Mouse (Mus musculus): Measurements from ENCODE around the gene Prep. TPM values are rescaled to one million over a fixed set of nuclear protein-coding genes. Genes with fewer than 3 reads are reported as not detected.
A peak's percentile ranks its signal among the peaks of the same experiment; 100 is the strongest.
"Not testable (repeated sequence)": the region's sequence is repeated elsewhere in the genome, so short reads cannot be mapped to it uniquely, and the experiment has no call there.

Gene Prep
- total and polyA plus RNA-seq, 2 experiments: 5.7 to 6.2 TPM

DNA sequence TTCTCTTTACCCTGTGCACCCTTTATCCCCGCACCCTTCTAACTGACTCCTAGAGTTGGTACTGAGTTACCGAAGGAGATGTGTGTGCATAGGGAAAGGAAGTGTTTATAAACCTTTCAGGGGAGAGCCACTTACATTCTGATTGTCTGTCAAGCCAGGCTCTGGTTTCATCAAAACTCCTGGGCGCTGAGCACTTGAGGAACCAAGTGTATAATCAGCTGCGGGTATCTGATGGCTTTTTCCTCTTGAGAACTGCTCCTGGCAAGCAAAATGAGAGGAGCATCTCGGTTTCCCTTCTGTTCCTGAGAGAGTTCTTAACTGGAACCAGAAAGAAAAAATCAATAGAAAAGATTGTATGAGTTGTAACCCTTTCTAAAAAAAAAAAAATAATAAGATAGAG, 10.3 kb downstream of the Prep start:
- Histone ChIP-seq H3K4me3 (ENCODE audit: insufficient read depth, low read depth, low read length) (no peak overlapping the region), H3K36me3 (ENCODE audit: control insufficient read depth, insufficient read depth, low read length) (peaks cover 1% of the 10 kb centered on the region; the same call in 1 of the 2 replicates), H3K27ac (replicated peaks; ENCODE audit: insufficient read depth, low read depth, low read length) (no peak overlapping the region), H3K9ac (ENCODE audit: low read depth, low read length) (no peak overlapping the region), H3K79me2 (ENCODE audit: control insufficient read depth, insufficient read depth, low read length) (peaks cover 15% of the 10 kb centered on the region; the same call in 1 of the 2 replicates), H3K4me1 (ENCODE audit: control insufficient read depth, insufficient read depth, low read length) (no peaks in the 10 kb centered on the region), H3K27me3 (ENCODE audit: control insufficient read depth, insufficient read depth, low read length) (no peaks in the 10 kb centered on the region)
- 84% methylated on average over 5 of the region's 5 CpGs for WGBS
- TF ChIP-seq POLR2A (IDR thresholded peaks at IDR 0.05; ENCODE audit: extremely low read depth, insufficient read depth, low read length) (no peak), CTCF (IDR thresholded peaks at IDR 0.05; ENCODE audit: low read depth, low read length) (no peak)
- no peak for DNase-seq (ENCODE audit: extremely low read depth, low read depth, low spot score)

- no peak overlapping the region for H3K27ac ChIP-seq (replicated peaks; ENCODE audit: insufficient read depth, low read depth, low read length)
- H3K4me3 ChIP-seq (ENCODE audit: insufficient read depth, low read depth, low read length): no peak overlapping the region
- peaks cover 12% of the 10 kb centered on the region; the same call in 1 of the 2 replicates for H3K79me2 ChIP-seq (ENCODE audit: control insufficient read depth, insufficient read depth, low read length)
- H3K36me3 ChIP-seq (ENCODE audit: control insufficient read depth, insufficient read depth, low read length): no peaks in the 10 kb centered on the region
- H3K27me3 ChIP-seq (ENCODE audit: control insufficient read depth, insufficient read depth, low read length): no peaks in the 10 kb centered on the region
- DNase-seq (ENCODE audit: extremely low read depth, low read depth, low spot score): no peak
- no peak overlapping the region for H3K9ac ChIP-seq (ENCODE audit: low read depth, low read length)
- TF ChIP-seq CTCF (IDR thresholded peaks at IDR 0.05; ENCODE audit: low read depth, low read length): no peak
- TF ChIP-seq POLR2A (IDR thresholded peaks at IDR 0.05; ENCODE audit: extremely low read depth, insufficient read depth, low read length): no peak
- H3K4me1 ChIP-seq (ENCODE audit: control insufficient read depth, insufficient read depth, low read length): no peaks in the 10 kb centered on the region
- WGBS: 84% methylated on average over 5 of the region's 5 CpGs
Observed at GRCm38 (mm10) chr10:45079756-45080155, 12.8 kb downstream of the Prep start.

DNA sequence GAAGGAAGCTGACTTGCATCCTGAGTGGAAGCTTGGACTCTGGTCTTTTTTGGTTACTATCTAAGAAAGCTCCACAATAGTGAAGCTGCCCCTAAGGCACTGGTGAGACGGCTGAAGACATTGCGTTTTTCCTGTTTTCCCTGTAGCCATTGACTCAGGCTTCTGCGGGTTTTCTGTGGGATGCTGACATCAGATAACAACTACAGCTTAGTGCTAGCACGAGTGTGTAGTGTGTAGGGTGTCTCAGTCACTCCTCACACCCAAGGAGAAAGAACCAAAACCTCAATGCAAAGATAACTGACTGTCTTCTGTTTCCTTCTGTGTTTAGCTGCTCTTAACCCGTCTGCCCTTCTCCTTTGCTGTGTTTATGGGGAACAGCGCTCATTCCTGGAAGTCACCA, 13.5 kb downstream of the Prep start:
- TF ChIP-seq POLR2A (IDR thresholded peaks at IDR 0.05; ENCODE audit: extremely low read depth, insufficient read depth, low read length) (no peak), CTCF (IDR thresholded peaks at IDR 0.05; ENCODE audit: low read depth, low read length) (no peak)
- H3K9ac ChIP-seq (ENCODE audit: low read depth, low read length): no peak overlapping the region
- no peaks in the 10 kb centered on the region for H3K36me3 ChIP-seq (ENCODE audit: control insufficient read depth, insufficient read depth, low read length)
- no peak overlapping the region for H3K4me3 ChIP-seq (ENCODE audit: insufficient read depth, low read depth, low read length)
- DNase-seq (ENCODE audit: extremely low read depth, low read depth, low spot score): no peak
- H3K27ac ChIP-seq (replicated peaks; ENCODE audit: insufficient read depth, low read depth, low read length): no peak overlapping the region
- no peaks in the 10 kb centered on the region for H3K4me1 ChIP-seq (ENCODE audit: control insufficient read depth, insufficient read depth, low read length)
- WGBS: 81% methylated on average over 6 of the region's 6 CpGs
- H3K79me2 ChIP-seq (ENCODE audit: control insufficient read depth, insufficient read depth, low read length): peaks cover 12% of the 10 kb centered on the region; the same call in 1 of the 2 replicates
- no peaks in the 10 kb centered on the region for H3K27me3 ChIP-seq (ENCODE audit: control insufficient read depth, insufficient read depth, low read length)

DNA sequence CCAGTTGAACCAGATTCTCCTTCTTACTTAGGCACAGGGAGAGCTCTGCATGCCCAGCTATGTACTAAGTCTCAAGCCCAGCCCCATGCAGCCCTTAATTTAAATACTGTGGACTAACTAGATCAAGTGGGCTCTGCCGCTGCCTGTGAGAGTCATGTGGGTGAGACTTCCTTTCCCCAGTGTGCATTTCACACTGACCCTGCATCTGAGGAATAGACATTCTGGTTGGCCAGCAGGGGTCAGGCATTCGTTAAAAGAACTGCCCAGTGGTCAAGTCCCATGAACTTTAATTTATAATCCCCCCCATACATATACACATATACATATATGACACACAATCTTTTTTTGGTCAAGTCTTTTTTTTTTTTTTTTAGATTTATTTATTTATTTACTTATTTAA, 15.7 kb downstream of the Prep start:
- Histone ChIP-seq H3K9ac (ENCODE audit: low read depth, low read length) (no peak overlapping the region), H3K27ac (replicated peaks; ENCODE audit: insufficient read depth, low read depth, low read length) (no peak overlapping the region), H3K4me3 (ENCODE audit: insufficient read depth, low read depth, low read length) (no peak overlapping the region), H3K4me1 (ENCODE audit: control insufficient read depth, insufficient read depth, low read length) (no peaks in the 10 kb centered on the region), H3K36me3 (ENCODE audit: control insufficient read depth, insufficient read depth, low read length) (no peaks in the 10 kb centered on the region), H3K27me3 (ENCODE audit: control insufficient read depth, insufficient read depth, low read length) (no peaks in the 10 kb centered on the region), H3K79me2 (ENCODE audit: control insufficient read depth, insufficient read depth, low read length) (peaks cover 25% of the 10 kb centered on the region; the same call in 1 of the 2 replicates)
- DNase-seq (ENCODE audit: extremely low read depth, low read depth, low spot score): no peak
- 70% methylated on average over 2 of the region's 2 CpGs for whole genome bisulfite sequencing
- TF ChIP-seq POLR2A (IDR thresholded peaks at IDR 0.05; ENCODE audit: extremely low read depth, insufficient read depth, low read length) (no peak), CTCF (IDR thresholded peaks at IDR 0.05; ENCODE audit: low read depth, low read length) (peak; percentile 23; the same call in 1 of the 2 replicates)

GRCm38 (mm10) chr10:45084002-45084401, 17.0 kb downstream of the Prep start:
- H3K4me3 ChIP-seq (ENCODE audit: insufficient read depth, low read depth, low read length); H3K36me3 ChIP-seq (ENCODE audit: control insufficient read depth, insufficient read depth, low read length); H3K27me3 ChIP-seq (ENCODE audit: control insufficient read depth, insufficient read depth, low read length); H3K4me1 ChIP-seq (ENCODE audit: control insufficient read depth, insufficient read depth, low read length); DNase-seq (ENCODE audit: extremely low read depth, low read depth, low spot score); H3K27ac ChIP-seq (replicated peaks; ENCODE audit: insufficient read depth, low read depth, low read length); H3K9ac ChIP-seq (ENCODE audit: low read depth, low read length): not testable (repeated sequence)
- H3K79me2 ChIP-seq (ENCODE audit: control insufficient read depth, insufficient read depth, low read length): peaks cover 26% of the 10 kb centered on the region; the same call in 1 of the 2 replicates
- 76% methylated on average over 7 of the region's 7 CpGs for WGBS

DNA sequence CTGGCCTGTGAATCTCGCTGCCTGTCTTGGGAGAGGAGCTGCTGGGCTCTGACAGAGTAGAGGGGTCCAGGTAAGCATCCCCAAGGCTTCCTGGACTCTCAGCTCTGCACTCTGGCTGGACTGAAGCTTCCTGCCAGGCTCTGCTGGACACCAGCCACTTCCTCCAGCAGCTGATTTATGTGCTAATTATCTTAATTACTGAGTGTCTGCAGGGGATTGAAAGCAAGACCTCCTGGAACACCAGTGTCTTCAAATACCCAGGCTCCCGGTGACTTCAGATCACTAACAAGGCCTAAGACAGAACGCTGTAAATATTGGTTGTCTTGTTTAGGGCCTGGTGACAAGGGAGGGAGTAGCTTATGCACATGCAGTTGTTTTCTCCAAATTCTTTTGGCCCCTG, 17.5 kb downstream of the Prep start:
- H3K79me2 ChIP-seq (ENCODE audit: control insufficient read depth, insufficient read depth, low read length): peaks cover 25% of the 10 kb centered on the region; the same call in 1 of the 2 replicates
- H3K27me3 ChIP-seq (ENCODE audit: control insufficient read depth, insufficient read depth, low read length): no peaks in the 10 kb centered on the region
- no peak overlapping the region for H3K27ac ChIP-seq (replicated peaks; ENCODE audit: insufficient read depth, low read depth, low read length)
- WGBS: 75% methylated on average over 3 of the region's 3 CpGs
- H3K4me1 ChIP-seq (ENCODE audit: control insufficient read depth, insufficient read depth, low read length): no peaks in the 10 kb centered on the region
- H3K9ac ChIP-seq (ENCODE audit: low read depth, low read length): no peak overlapping the region
- no peak for DNase-seq (ENCODE audit: extremely low read depth, low read depth, low spot score)
- H3K4me3 ChIP-seq (ENCODE audit: insufficient read depth, low read depth, low read length): no peak overlapping the region
- TF ChIP-seq POLR2A (IDR thresholded peaks at IDR 0.05; ENCODE audit: extremely low read depth, insufficient read depth, low read length) (no peak), CTCF (IDR thresholded peaks at IDR 0.05; ENCODE audit: low read depth, low read length) (no peak)
- no peaks in the 10 kb centered on the region for H3K36me3 ChIP-seq (ENCODE audit: control insufficient read depth, insufficient read depth, low read length)

Data from liver, adult 2 months (tissue).